Mouse (Mus musculus): Measurements from ENCODE around the gene Bak1. TPM values are rescaled to one million over a fixed set of nuclear protein-coding genes. Genes with fewer than 3 reads are reported as not detected.

The Bak1 gene
- polyA plus RNA-seq, 1 experiment from 2014 or later = 8.5 TPM

DNA sequence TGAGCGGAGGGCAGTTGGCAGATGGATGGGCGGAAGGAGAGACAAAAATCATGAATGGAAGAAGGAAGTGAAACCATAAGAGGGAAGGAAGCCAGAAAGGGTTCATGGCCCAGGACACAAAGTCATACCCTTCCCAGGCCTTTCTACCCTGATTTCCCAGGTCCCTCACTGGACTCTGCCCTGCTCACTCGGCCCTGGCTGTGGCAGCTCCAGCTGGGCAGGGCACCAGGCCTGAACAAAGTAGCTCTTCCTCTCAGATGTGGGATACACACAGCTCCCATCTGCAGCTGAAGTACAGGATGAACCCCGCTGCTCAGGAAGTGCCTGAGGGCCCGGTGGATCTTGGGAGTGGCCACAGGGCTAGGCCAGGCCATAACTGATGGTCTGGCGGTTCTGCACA lies 14.0 kb upstream of the Bak1 start:
- WGBS = 53% methylated on average over 6 of the region's 6 CpGs
- H3K4me2 ChIP-seq (ENCODE audit: low read depth, low read length) = no peak overlapping the region
- peaks cover 47% of the 10 kb centered on the region for H3K4me1 ChIP-seq (ENCODE audit: control insufficient read depth, insufficient read depth, low read length)
- H3K36me3 ChIP-seq (ENCODE audit: control insufficient read depth, insufficient read depth, low read length) = no peaks in the 10 kb centered on the region
- H3K27ac ChIP-seq (ENCODE audit: low read length) = peak overlapping the region; percentile 14; the same call in 1 of the 2 replicates
- ATAC-seq = peak; percentile 17
- H3K9ac ChIP-seq (ENCODE audit: low read depth, low read length) = no peak overlapping the region
- H3K9me3 ChIP-seq (ENCODE audit: control insufficient read depth, low read length) = no peaks in the 10 kb centered on the region; the same call in 1 of the 2 replicates
- no peak overlapping the region for H3K4me3 ChIP-seq (ENCODE audit: low read length)
- H3K27me3 ChIP-seq (replicated peaks; ENCODE audit: control insufficient read depth, insufficient read depth, low read length) = no peaks in the 10 kb centered on the region

DNA sequence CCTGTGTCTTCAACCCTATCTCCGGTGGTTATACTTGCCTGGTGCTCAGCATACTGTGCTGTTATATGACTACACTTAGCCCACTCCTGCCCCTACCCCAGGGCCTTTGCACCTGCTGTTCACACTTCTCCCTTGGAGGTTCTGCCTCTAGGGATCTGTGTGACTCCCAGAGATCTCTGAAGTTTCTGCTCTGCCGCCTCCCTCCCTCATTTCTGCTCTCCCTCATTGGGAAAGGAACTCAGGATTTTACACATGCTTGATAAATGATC lies 12.9 kb upstream of the Bak1 start:
- H3K9ac ChIP-seq (ENCODE audit: low read depth, low read length) = no peak overlapping the region
- no peaks in the 10 kb centered on the region for H3K27me3 ChIP-seq (replicated peaks; ENCODE audit: control insufficient read depth, insufficient read depth, low read length)
- H3K36me3 ChIP-seq (ENCODE audit: control insufficient read depth, insufficient read depth, low read length) = no peaks in the 10 kb centered on the region
- H3K27ac ChIP-seq (ENCODE audit: low read length) = no peak overlapping the region
- WGBS = 84% methylated on average over 2 of the region's 2 CpGs
- no peaks in the 10 kb centered on the region; the same call in 1 of the 2 replicates for H3K9me3 ChIP-seq (ENCODE audit: control insufficient read depth, low read length)
- H3K4me2 ChIP-seq (ENCODE audit: low read depth, low read length) = no peak overlapping the region
- H3K4me3 ChIP-seq (ENCODE audit: low read length) = no peak overlapping the region
- peaks cover 47% of the 10 kb centered on the region for H3K4me1 ChIP-seq (ENCODE audit: control insufficient read depth, insufficient read depth, low read length)
- ATAC-seq = no peak

DNA sequence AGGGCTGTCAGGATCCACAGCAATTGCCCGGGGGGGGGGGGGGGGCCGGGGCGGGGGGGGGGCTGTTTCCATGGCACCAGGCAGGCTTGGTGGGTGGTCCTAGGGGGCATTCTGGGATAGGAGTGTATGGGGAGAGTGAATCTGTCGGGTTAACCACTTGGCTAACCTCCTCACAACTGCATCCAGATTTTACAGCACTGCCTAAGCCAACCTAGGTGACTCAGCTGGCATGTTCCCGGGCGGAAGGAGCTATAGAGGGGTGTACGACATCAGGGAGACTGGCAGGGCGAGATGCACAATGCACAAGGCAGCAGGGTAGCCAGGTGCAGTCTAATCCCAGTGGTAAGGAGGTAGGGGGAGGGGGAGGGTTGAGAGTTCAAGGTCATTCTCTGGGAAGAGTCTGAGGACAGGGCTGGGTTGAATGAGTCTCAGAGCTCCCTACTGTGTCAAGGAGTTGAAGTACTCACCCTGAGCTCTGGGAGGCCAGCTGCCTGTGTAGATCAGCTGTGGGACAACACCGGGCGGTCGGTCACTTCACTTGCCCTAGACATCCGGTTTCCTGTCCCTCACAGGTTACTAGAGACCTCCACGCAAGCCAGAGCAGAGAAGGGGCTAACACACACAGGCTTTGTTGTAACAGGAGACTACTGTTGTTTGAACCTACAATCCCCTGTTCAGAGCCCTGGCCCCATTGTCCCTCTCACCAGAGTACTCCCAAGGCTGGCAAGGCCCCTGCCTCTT lies 12.4 kb upstream of the Bak1 start:
- Histone ChIP-seq H3K9ac (ENCODE audit: low read depth, low read length) (no peak overlapping the region), H3K27me3 (replicated peaks; ENCODE audit: control insufficient read depth, insufficient read depth, low read length) (no peaks in the 10 kb centered on the region), H3K4me1 (ENCODE audit: control insufficient read depth, insufficient read depth, low read length) (peaks cover 44% of the 10 kb centered on the region), H3K9me3 (ENCODE audit: control insufficient read depth, low read length) (no peaks in the 10 kb centered on the region; the same call in 1 of the 2 replicates), H3K4me2 (ENCODE audit: low read depth, low read length) (no peak overlapping the region), H3K27ac (ENCODE audit: low read length) (no peak overlapping the region), H3K36me3 (ENCODE audit: control insufficient read depth, insufficient read depth, low read length) (no peaks in the 10 kb centered on the region), H3K4me3 (ENCODE audit: low read length) (no peak overlapping the region)
- peak; percentile 9; the same call in 1 of the 2 replicates for ATAC-seq
- 59% methylated on average over 11 of the region's 13 CpGs for WGBS

DNA sequence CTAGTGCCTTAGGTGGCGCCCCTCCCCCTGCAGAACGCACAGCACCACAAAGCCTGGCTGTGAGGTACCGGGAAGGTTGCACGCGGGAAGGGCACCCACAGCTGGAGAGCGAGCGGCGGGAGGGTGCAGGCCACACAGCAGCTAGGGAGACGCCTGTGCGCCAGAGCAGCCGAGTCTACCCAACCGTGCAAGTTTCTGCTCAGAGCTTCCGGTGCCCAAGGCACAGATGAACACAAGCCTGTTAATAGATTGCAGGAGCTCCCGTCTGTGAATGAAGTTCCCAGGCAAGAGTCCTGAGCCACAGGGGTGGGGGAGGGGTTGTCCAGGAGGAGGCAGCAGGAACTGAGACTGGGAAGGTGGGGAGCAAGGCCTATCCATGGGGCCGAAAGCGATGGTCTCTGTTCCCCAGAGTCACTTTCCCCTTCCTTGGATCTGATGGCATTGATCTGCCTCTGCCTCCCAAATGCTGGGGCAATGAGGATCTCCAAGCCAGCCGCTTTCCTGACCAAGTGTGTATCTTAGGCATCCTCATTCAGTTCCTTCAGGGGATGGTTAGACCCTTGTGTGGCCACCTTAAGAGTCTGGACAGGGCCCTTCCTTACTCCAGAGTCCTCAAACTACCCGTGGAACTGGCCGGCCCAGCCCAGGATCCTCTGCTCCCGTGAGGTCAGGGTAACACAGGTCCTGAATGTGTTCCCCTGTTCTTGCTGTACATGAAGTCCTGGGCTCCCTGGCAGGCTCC lies 11.7 kb upstream of the Bak1 start:
- 0 out of 2 replicates have a peak overlapping the region, but pooled peaks have one; percentile 28 for H3K4me2 ChIP-seq (ENCODE audit: low read depth, low read length)
- 21% methylated on average over 20 of the region's 20 CpGs for WGBS
- no peaks in the 10 kb centered on the region for H3K27me3 ChIP-seq (replicated peaks; ENCODE audit: control insufficient read depth, insufficient read depth, low read length)
- ATAC-seq = no peak
- peak overlapping the region; percentile 50; the same call in 1 of the 2 replicates for H3K27ac ChIP-seq (ENCODE audit: low read length)
- peak overlapping the region; percentile 53 for H3K9ac ChIP-seq (ENCODE audit: low read depth, low read length)
- no peaks in the 10 kb centered on the region for H3K36me3 ChIP-seq (ENCODE audit: control insufficient read depth, insufficient read depth, low read length)
- peaks cover 45% of the 10 kb centered on the region for H3K4me1 ChIP-seq (ENCODE audit: control insufficient read depth, insufficient read depth, low read length)
- no peak overlapping the region for H3K4me3 ChIP-seq (ENCODE audit: low read length)
- H3K9me3 ChIP-seq (ENCODE audit: control insufficient read depth, low read length) = no peaks in the 10 kb centered on the region; the same call in 1 of the 2 replicates

DNA sequence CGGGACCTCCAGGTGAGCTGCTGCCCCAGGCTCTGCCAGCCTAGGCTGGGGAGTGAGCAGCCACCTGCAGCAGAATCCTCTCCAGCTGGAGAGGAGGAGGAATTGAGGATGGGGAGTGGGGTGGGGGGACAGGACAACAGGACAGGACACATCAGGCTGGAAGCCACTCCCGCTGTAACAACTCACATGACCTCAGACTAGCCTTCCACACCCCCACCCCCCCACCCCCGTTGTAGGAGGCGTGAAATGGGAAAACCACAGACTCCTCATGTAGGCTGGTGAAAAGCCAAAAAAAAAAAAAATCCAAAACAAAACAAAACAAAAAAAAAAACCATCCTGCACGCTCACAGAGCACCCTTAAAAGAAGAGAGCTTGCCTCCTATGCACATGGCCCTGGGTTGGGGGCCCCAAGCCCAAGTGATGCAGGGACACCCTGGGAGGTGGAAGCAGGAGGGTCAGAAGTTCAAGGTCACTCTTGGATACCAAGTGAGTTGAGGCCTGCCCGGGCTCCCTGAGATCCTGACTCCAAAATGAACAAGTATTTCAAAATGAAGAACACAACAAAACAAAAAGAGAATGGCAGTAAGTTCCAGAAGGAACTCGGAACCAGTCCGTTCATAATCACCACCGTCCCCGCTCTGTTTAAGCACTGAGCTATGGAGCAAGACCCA lies 10.8 kb upstream of the Bak1 start:
- peak overlapping the region; percentile 55 for H3K9ac ChIP-seq (ENCODE audit: low read depth, low read length)
- H3K27me3 ChIP-seq (replicated peaks; ENCODE audit: control insufficient read depth, insufficient read depth, low read length) = no peaks in the 10 kb centered on the region
- H3K36me3 ChIP-seq (ENCODE audit: control insufficient read depth, insufficient read depth, low read length) = no peaks in the 10 kb centered on the region
- H3K9me3 ChIP-seq (ENCODE audit: control insufficient read depth, low read length) = no peaks in the 10 kb centered on the region; the same call in 1 of the 2 replicates
- H3K4me1 ChIP-seq (ENCODE audit: control insufficient read depth, insufficient read depth, low read length) = peaks cover 48% of the 10 kb centered on the region
- 73% methylated on average over 10 of the region's 10 CpGs for WGBS
- no peak overlapping the region for H3K4me2 ChIP-seq (ENCODE audit: low read depth, low read length)
- no peak for ATAC-seq
- H3K4me3 ChIP-seq (ENCODE audit: low read length) = no peak overlapping the region
- no peak overlapping the region for H3K27ac ChIP-seq (ENCODE audit: low read length)

DNA sequence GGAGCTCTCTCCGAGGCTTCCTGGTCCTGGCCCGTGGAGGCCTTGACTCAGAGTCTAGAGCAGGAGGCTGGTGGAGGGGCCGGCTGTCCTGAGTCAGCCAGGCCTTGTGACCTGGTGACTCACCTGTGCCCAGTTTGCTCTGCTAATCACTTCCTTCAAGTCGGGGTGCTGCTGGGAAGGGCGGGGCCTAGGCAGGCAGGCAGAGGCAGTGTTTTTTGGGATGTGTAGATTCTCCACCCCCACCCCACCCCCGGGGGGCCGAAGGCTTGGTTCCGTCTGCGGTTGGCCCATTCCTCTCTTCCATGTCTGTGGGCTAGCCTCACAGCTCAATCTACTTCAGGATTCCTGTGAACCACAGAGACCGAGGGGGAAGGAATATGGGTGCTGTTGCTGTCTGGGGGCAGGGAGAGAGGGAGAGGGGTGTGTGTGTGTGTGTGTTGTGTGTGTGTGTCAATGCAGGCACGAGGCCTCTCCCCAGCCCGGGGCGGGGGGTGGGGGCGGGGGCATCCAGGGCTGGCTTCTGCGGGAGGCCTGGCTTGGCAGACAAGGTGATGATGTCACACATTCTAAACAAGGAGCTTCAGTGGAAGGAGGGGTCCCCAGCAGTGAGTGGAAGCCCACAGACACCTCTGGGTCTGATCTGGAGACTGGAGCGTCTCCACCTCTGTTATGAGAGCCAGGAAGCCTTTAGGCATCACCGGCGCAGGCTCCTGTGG lies 9.7 kb upstream of the Bak1 start:
- Histone ChIP-seq H3K4me2 (ENCODE audit: low read depth, low read length) (peak overlapping the region; percentile 33), H3K4me1 (ENCODE audit: control insufficient read depth, insufficient read depth, low read length) (peaks cover 48% of the 10 kb centered on the region), H3K27me3 (replicated peaks; ENCODE audit: control insufficient read depth, insufficient read depth, low read length) (no peaks in the 10 kb centered on the region), H3K27ac (ENCODE audit: low read length) (peak overlapping the region; percentile 72), H3K4me3 (ENCODE audit: low read length) (peak overlapping the region; percentile 7), H3K9ac (ENCODE audit: low read depth, low read length) (peak overlapping the region; percentile 55), H3K9me3 (ENCODE audit: control insufficient read depth, low read length) (no peaks in the 10 kb centered on the region; the same call in 1 of the 2 replicates), H3K36me3 (ENCODE audit: control insufficient read depth, insufficient read depth, low read length) (no peaks in the 10 kb centered on the region)
- ATAC-seq = peak; percentile 65
- 23% methylated on average over 18 of the region's 18 CpGs for WGBS

DNA sequence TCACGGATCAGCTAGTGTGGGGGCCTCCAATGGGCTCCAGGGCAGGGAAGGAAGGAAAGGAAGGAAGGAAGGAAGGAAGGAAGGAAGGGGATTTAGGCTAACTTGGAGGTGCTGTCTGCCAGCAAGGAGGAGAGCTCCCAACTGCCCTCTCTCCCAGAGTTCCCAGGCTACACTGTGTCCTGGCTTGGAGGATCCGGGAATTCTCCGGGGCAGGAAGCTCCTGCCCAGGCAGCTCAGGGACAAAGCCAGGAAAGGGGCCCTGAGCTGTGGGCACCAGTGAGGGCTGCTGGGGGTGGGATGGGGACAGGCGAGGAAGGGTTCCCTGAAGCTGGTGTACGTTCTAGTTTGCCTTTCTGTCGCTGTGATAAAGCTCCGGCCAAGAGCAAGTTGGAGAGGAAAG lies 7.7 kb upstream of the Bak1 start:
- peak overlapping the region; percentile 15; the same call in 1 of the 2 replicates for H3K27ac ChIP-seq (ENCODE audit: low read length)
- H3K9ac ChIP-seq (ENCODE audit: low read depth, low read length) = no peak overlapping the region; the same call in 1 of the 2 replicates
- no peak overlapping the region for H3K4me3 ChIP-seq (ENCODE audit: low read length)
- no peaks in the 10 kb centered on the region for H3K27me3 ChIP-seq (replicated peaks; ENCODE audit: control insufficient read depth, insufficient read depth, low read length)
- H3K4me1 ChIP-seq (ENCODE audit: control insufficient read depth, insufficient read depth, low read length) = peaks cover 41% of the 10 kb centered on the region
- H3K4me2 ChIP-seq (ENCODE audit: low read depth, low read length) = no peak overlapping the region
- ATAC-seq = no peak
- H3K36me3 ChIP-seq (ENCODE audit: control insufficient read depth, insufficient read depth, low read length) = no peaks in the 10 kb centered on the region
- H3K9me3 ChIP-seq (ENCODE audit: control insufficient read depth, low read length) = no peaks in the 10 kb centered on the region; the same call in 1 of the 2 replicates
- 68% methylated on average over 7 of the region's 7 CpGs for WGBS

DNA sequence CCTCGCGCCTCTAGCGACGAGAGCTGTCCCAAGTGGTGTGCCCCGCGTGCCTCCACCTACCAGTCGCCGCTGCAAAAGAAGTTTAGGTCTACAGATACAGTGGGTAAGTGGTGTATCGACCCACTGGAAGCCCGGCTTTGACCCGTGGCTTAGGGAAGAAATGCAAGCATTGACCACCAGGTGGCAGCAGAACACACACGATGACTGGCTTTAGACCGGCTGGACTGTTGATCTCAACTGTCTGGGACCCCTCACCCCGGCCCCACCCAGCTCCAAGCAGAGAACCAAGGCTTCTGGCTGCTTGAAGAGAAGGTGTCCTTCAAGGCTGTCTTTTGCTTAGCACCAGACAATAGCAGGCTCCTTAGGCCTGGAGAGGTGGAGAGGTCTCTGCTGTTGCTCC lies 4.1 kb upstream of the Bak1 start:
- Histone ChIP-seq H3K9me3 (ENCODE audit: control insufficient read depth, low read length) (no peaks in the 10 kb centered on the region), H3K4me1 (ENCODE audit: control insufficient read depth, insufficient read depth, low read length) (peaks cover 16% of the 10 kb centered on the region), H3K27me3 (replicated peaks; ENCODE audit: control insufficient read depth, insufficient read depth, low read length) (no peaks in the 10 kb centered on the region), H3K4me2 (ENCODE audit: low read depth, low read length) (peak overlapping the region; percentile 40), H3K27ac (ENCODE audit: low read length) (no peak overlapping the region), H3K4me3 (ENCODE audit: low read length) (no peak overlapping the region), H3K9ac (ENCODE audit: low read depth, low read length) (0 out of 2 replicates have a peak overlapping the region, but pooled peaks have one; percentile 12), H3K36me3 (ENCODE audit: control insufficient read depth, insufficient read depth, low read length) (no peaks in the 10 kb centered on the region)
- 1% methylated on average over 14 of the region's 14 CpGs for WGBS
- ATAC-seq = peak; percentile 39

DNA sequence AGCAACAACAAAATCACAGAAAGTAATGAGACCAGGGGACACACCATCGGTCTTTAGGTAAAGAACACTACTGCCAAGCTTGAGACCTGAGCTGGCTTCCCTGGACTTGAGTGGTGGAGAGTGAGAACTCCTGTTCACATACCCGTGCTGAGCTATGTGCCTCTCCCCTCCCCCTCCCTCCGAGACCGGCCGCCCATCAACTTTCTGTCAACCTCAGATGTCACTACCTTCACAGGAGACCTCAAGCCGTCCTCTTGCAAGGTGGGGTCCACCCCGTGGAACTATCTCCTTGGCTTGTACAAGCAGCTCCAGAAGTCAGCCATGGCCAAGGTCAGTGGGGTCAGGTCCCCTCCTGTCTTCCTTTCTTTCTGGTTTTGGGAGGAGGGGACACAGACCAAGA lies 3.5 kb upstream of the Bak1 start:
- H3K36me3 ChIP-seq (ENCODE audit: control insufficient read depth, insufficient read depth, low read length) = no peaks in the 10 kb centered on the region
- 47% methylated on average over 7 of the region's 7 CpGs for WGBS
- peaks cover 17% of the 10 kb centered on the region for H3K4me1 ChIP-seq (ENCODE audit: control insufficient read depth, insufficient read depth, low read length)
- H3K9ac ChIP-seq (ENCODE audit: low read depth, low read length) = no peak overlapping the region
- ATAC-seq = no peak
- no peaks in the 10 kb centered on the region for H3K9me3 ChIP-seq (ENCODE audit: control insufficient read depth, low read length)
- H3K27me3 ChIP-seq (replicated peaks; ENCODE audit: control insufficient read depth, insufficient read depth, low read length) = no peaks in the 10 kb centered on the region
- no peak overlapping the region for H3K27ac ChIP-seq (ENCODE audit: low read length)
- no peak overlapping the region for H3K4me3 ChIP-seq (ENCODE audit: low read length)
- peak overlapping the region; percentile 40; the same call in 1 of the 2 replicates for H3K4me2 ChIP-seq (ENCODE audit: low read depth, low read length)
